Mouse (Mus musculus) hindbrain, embryonic 11.5 days (tissue): Measurements from ENCODE around the gene Brsk1. TPM values are rescaled to one million over a fixed set of nuclear protein-coding genes. Genes with fewer than 3 reads are reported as not detected.

Experiments used
- ATAC-seq: fragments of 200-750 bp; cut with Nextera tagmentation; 2 replicates; pipeline ENCODE4 v1.8.0; 2017; ENCODE audit warnings: mild to moderate bottlenecking, moderate TSS enrichment, moderate library complexity; ENCODE audit not compliant: low FRiP score
- DNase-seq: peaks from one replicate; pipeline ENCODE4 v3.0.0-alpha.2; 2015; ENCODE audit warnings: low spot score
- H3K27ac ChIP-seq: fragments of 300-500 bp; sonication (generic); 2 replicates; pipeline ENCODE4 v1.5.1; 2014; ENCODE audit warnings: mild to moderate bottlenecking, low read depth, low read length
- H3K27me3 ChIP-seq: fragments of 300-500 bp; sonication (generic); 2 replicates; pipeline ENCODE4 v1.6.1; 2014; ENCODE audit warnings: mild to moderate bottlenecking, low read length, moderate library complexity, mixed read lengths; ENCODE audit not compliant: control insufficient read depth, insufficient read depth
- H3K36me3 ChIP-seq: fragments of 300-500 bp; sonication (generic); 2 replicates; pipeline ENCODE4 v1.6.1; 2014; ENCODE audit warnings: mild to moderate bottlenecking, low read length, moderate library complexity, mixed read lengths; ENCODE audit not compliant: control insufficient read depth, insufficient read depth
- H3K4me1 ChIP-seq: fragments of 300-500 bp; sonication (generic); replicated peaks from 2 replicates; pipeline ENCODE4 v1.6.1; 2014; ENCODE audit warnings: low read length, mixed read lengths; ENCODE audit not compliant: control insufficient read depth, insufficient read depth
- H3K4me2 ChIP-seq: fragments of 300-500 bp; sonication (generic); replicated peaks from 2 replicates; pipeline ENCODE4 v1.6.1; 2014; ENCODE audit warnings: mild to moderate bottlenecking, low read depth, low read length
- H3K4me3 ChIP-seq: fragments of 300-500 bp; sonication (generic); 2 replicates; pipeline ENCODE4 v1.5.1; 2014; ENCODE audit warnings: low read depth, low read length
- H3K9ac ChIP-seq: fragments of 300-500 bp; sonication (generic); 2 replicates; pipeline ENCODE4 v1.6.1; 2014; ENCODE audit warnings: low read depth, low read length
- H3K9me3 ChIP-seq: fragments of 300-500 bp; sonication (generic); 2 replicates; pipeline ENCODE4 v1.6.1; 2016; ENCODE audit warnings: low read length; ENCODE audit not compliant: control insufficient read depth
- WGBS: fragments of 180-500 bp; shearing (Covaris S2); extraction: QIAGEN DNeasy Blood & Tissue Kit; methylation state at CpG from one replicate; pipeline ENCODE4 v1.1.7; 2014; 5-methylcytosine and 5-hydroxymethylcytosine counted together
- polyA plus RNA-seq: library from polyadenylated mRNA; unstranded; fragments of >200 nt; fragmentation: Nextera tagmentation; extraction: Ambion mirVana; gene quantifications from 2 replicates; pipeline ENCODE4 v1.2.1, GENCODE M21; 2014

Brsk1 gene
- polyA plus RNA-seq, 1 experiment from 2014 or later: 5.1 TPM

DNA sequence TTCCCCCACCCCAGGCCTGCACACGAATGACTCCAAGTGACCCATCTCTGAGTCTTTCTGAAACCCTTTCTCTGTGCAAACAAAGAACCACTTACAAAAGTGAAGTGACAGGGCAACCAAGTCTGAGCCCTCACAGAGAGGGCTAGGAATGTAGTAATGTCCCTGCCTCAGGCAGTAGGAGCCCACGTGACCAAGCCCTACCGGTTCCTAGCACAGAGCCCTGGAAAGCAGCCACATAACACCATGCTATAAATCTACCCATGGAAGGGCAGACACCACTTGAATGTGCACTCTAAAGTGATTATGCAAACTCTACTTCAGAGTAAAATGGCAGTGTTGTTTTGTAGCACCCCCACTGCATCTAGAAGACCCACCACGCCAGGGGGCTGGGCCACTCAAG is 18.4 kb upstream of the Brsk1 start:
- Histone ChIP-seq H3K27ac (no peak overlapping the region), H3K4me3 (no peak overlapping the region), H3K36me3 (no peaks in the 10 kb centered on the region), H3K4me2 (no peak overlapping the region), H3K27me3 (no peaks in the 10 kb centered on the region), H3K4me1 (no peaks in the 10 kb centered on the region), H3K9me3 (no peaks in the 10 kb centered on the region), H3K9ac (no peak overlapping the region)
- WGBS: 75% methylated on average over 4 of the region's 4 CpGs
- ATAC-seq (no peak), DNase-seq (no peak)

DNA sequence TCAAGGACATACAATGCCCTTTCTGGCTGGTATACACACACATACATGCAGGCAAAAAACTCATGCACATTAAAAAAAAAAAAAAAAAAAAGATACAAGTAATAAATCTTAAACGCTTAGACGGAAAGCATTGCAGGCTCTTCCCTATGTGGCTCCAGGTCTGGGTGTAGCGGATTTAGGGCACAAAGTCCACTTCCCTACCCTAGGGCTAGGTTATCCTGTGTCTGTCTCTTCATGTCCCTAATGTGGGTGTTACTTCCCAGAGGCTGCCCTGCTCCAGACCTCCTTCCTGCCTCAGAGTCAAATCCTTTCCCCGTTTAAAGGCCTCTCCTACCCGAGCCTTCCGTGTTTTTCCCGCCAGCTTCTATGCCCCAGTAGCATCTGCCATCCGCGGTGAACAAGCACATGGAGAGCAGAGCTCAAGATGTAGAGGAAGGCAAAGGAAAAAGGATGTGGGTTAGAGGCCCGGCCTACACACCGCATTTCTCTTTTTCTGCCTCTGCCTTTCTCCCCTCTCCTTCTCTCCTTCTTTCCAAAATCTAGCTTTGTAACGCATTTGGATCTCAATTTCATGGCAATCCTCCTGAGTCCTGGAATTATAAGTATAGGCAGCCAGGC is 16.2 kb upstream of the Brsk1 start:
- ATAC-seq: no peak
- Histone ChIP-seq H3K4me2 (no peak overlapping the region), H3K36me3 (peaks cover 3% of the 10 kb centered on the region; the same call in 1 of the 2 replicates), H3K4me1 (no peaks in the 10 kb centered on the region), H3K27ac (no peak overlapping the region), H3K9me3 (no peaks in the 10 kb centered on the region), H3K4me3 (no peak overlapping the region), H3K27me3 (no peaks in the 10 kb centered on the region), H3K9ac (no peak overlapping the region)
- DNase-seq: no peak
- WGBS: 92% methylated on average over 12 of the region's 12 CpGs

DNA sequence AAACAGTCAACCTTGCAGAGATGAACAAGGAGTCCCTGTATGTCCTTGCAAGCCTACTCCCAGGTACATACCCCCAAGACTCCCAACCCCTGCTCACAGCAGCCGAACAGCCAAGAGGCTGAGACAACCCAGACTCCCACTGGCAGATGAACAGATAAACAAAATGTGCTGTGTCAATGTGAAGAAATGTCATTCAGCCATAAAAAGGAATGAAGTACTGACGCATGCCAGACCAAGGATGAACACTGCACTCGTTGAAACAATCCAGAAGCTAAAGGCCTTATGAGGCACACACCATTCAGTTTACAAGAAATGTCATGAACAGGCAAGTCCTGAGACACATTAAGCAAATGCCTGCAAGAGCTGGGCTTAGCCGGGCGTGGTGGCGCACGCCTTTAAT is 15.2 kb upstream of the Brsk1 start:
- Histone ChIP-seq H3K4me1 (no peaks in the 10 kb centered on the region), H3K9ac (no peak overlapping the region), H3K27me3 (no peaks in the 10 kb centered on the region), H3K27ac (no peak overlapping the region), H3K4me2 (no peak overlapping the region), H3K9me3 (no peaks in the 10 kb centered on the region), H3K4me3 (no peak overlapping the region), H3K36me3 (peaks cover 3% of the 10 kb centered on the region; the same call in 1 of the 2 replicates)
- no peak for DNase-seq
- no peak for ATAC-seq
- 93% methylated on average over 7 of the region's 7 CpGs for WGBS

DNA sequence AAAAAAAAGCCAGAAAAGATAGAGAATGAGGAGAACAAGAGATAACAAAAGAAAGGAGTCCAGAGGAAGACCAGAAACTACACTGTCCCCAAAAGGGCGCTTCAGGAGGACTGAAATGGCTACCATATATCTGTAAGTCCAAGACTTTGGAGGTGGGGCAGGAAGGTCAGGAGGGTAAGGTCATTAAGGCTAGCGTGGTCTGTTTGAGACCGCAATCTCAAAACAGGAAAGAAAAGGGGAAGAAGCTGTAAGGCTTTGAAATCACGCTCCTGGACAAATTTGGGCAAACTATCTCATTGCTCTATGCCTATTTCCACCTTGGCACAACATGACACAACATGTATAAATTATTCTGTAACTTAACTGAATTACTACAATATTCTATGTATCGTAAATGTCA is 7.1 kb upstream of the Brsk1 start:
- DNase-seq (no peak), ATAC-seq (no peak)
- H3K9me3 ChIP-seq: no peaks in the 10 kb centered on the region
- H3K4me2 ChIP-seq: no peak overlapping the region
- no peak overlapping the region for H3K4me3 ChIP-seq
- H3K9ac ChIP-seq: no peak overlapping the region
- no peaks in the 10 kb centered on the region for H3K4me1 ChIP-seq
- H3K27ac ChIP-seq: no peak overlapping the region
- no peaks in the 10 kb centered on the region for H3K27me3 ChIP-seq
- 85% methylated on average over 5 of the region's 5 CpGs for WGBS
- 0 out of 2 replicates have a peak, but pooled peaks cover 3% of the 10 kb centered on the region for H3K36me3 ChIP-seq

DNA sequence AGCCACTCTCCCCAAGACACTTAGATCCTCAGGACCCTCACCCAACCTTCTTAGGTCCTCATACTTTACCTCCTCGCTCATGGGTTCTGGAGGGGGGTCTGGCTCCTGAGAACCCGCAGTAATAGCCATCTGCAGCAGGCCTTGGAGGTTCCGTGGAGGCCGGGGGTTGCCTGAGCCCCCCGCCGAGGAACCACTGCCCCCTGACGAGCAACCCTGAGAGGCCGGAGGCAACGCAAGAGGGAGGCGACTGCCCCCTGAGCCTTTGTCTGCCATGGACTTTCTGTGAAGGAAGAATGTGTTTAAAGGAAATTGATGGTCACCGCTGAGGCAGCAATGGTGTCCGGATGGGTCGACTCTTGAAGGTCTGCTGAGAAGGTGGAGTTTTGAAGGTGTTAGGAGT is 6.2 kb upstream of the Brsk1 start:
- no peaks in the 10 kb centered on the region for H3K27me3 ChIP-seq
- peak overlapping the region; percentile 64 for H3K4me2 ChIP-seq
- peak overlapping the region; percentile 49 for H3K9ac ChIP-seq
- no peak for DNase-seq
- no peaks in the 10 kb centered on the region for H3K4me1 ChIP-seq
- no peak overlapping the region for H3K27ac ChIP-seq
- peak overlapping the region; percentile 50 for H3K4me3 ChIP-seq
- no peaks in the 10 kb centered on the region for H3K9me3 ChIP-seq
- WGBS: under 1% methylated on average over 13 of the region's 13 CpGs
- 0 out of 2 replicates have a peak, but pooled peaks cover 3% of the 10 kb centered on the region for H3K36me3 ChIP-seq
- ATAC-seq: 0 out of 2 replicates have a peak, but pooled peaks have one; percentile 2

DNA sequence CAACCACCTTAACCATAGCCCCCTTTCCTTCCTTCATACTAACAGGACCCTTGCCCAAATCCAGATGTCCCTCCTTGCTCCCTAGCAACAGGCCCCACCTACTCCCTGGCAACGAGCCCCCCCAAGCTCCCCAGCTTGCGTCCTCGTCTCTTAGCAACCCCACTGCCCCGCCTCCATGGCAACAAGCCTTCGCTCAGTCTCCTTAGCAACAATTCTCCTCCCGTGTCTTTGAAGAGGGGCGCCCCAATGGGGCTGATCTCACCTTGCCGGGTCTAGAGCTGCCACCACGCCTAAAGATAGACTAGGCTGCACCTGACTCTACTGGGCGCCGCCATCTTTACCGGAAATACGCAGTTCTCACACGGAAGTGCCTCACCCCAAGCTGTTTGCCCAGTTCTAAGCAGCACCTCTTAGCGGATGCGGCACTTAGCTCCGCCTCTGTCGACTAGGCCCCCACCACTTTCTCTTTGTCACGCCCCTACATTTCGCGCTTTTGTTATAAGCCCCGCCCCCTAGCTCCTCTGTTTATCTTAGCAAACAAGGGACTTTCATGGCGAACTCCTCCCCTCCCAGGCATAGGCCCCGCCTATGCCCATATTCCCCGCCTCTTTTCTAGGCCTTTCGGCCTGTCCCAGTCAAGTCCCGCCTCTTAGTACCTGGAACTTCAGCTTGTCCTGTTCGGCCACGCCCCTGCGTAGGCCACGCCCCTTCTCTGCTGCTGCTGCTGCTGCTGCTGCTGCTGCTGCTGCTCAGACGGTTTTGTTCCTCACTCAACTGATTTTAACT is 5.6 kb upstream of the Brsk1 start, which contains the start of gene Hspbp1:
TSS of gene Hspbp1 (minus strand) at position 437 of the 786 bp plus-strand sequence.
- Histone ChIP-seq H3K4me1 (no peaks in the 10 kb centered on the region), H3K4me2 (peak within 1 kb of the TSS; percentile 64), H3K4me3 (peak within 1 kb of the TSS; percentile 50), H3K9me3 (no peaks in the 10 kb centered on the region), H3K27ac (0 out of 2 replicates have a peak within 1 kb of the TSS, but pooled peaks have one; percentile 25), H3K27me3 (no peaks in the 10 kb centered on the region), H3K9ac (peak within 1 kb of the TSS; percentile 49), H3K36me3 (0 out of 2 replicates have a peak, but pooled peaks cover 3% of the 10 kb centered on the region)
- ATAC-seq: peak; percentile 99
- under 1% methylated on average over 32 of the region's 32 CpGs for WGBS
- DNase-seq: peak; percentile 95

DNA sequence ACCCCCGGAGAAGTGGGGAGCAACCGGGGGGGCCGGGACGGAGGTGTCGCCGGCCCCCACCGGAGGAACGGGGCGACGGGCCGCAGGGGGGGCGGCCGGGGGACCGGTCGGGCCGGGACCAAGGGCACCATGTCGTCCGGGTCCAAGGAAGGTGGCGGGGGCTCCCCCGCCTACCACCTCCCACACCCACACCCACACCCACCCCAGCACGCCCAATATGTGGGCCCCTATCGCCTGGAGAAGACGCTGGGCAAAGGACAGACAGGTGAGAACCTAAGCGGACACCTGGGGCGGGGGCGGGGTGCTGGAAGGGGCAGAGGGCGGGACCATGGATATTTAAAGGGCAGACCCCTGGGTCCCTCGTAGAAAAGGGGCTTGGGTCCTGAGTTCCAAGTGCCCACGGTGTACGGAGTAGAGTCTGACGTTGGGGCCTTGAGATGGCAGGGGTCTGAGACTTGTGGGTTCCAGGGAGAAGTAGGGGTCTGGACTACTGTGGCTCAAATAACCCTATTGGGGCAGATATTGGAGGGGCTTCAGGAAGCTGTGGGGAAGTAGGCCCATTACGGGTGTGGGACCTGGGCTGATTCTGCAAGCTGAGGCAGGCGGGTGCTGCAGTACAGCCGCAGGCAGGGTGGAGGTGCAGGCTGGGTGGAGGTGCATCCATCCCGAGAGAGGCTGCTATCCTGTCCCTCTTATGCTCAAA is 698 bp downstream of the Brsk1 start:
- WGBS: 7% methylated on average over 15 of the region's 35 CpGs
- peak overlapping the region; percentile 100 for H3K9ac ChIP-seq
- H3K4me3 ChIP-seq: peak overlapping the region; percentile 100
- peaks cover 6% of the 10 kb centered on the region; the same call in 1 of the 2 replicates for H3K36me3 ChIP-seq
- peak overlapping the region; percentile 98 for H3K27ac ChIP-seq
- peaks cover 3% of the 10 kb centered on the region; the same call in 1 of the 2 replicates for H3K4me1 ChIP-seq
- H3K4me2 ChIP-seq: peak overlapping the region; percentile 86
- ATAC-seq (peak; percentile 73), DNase-seq (peak; percentile 47)
- no peaks in the 10 kb centered on the region for H3K9me3 ChIP-seq
- H3K27me3 ChIP-seq: no peaks in the 10 kb centered on the region

DNA sequence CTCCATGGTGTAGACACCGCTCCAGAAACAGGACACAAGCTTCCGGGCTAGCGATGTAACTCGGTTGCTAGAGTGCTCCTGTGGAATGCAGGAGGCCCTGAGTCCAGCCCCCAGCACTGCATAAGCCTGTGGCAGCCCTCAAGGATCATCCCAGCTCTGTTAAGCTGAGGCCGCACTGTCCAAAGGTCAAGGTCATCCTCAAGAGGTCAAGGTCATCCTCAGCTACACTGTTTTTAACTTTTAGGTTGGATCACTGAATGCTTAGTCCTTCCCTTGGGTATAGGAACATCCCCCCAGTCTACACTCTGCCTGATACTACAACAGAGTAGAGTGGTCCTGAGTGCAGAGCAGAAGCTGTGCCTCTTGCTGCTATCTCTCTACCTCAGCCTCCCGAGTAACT is 2.6 kb downstream of the Brsk1 start:
- H3K36me3 ChIP-seq: peaks cover 8% of the 10 kb centered on the region
- ATAC-seq: no peak

More for the DNA sequence above, 2.6 kb downstream of the Brsk1 start:
- no peak for DNase-seq
- Histone ChIP-seq H3K27me3 (no peaks in the 10 kb centered on the region), H3K27ac (no peak overlapping the region), H3K9ac (no peak overlapping the region), H3K4me3 (no peak overlapping the region), H3K4me2 (no peak overlapping the region), H3K9me3 (no peaks in the 10 kb centered on the region), H3K4me1 (peaks cover 3% of the 10 kb centered on the region; the same call in 1 of the 2 replicates)
- WGBS: 77% methylated on average over 6 of the region's 6 CpGs
